Mouse (Mus musculus): Measurements from ENCODE around the gene Itgb3bp.

- TF ChIP-seq POLR2A (IDR thresholded peaks at IDR 0.05; ENCODE audit: borderline replicate concordance, low read depth, low read length): no peak
- TF ChIP-seq CTCF (IDR thresholded peaks at IDR 0.05; ENCODE audit: low read depth, low read length): no peak
Observed at GRCm38 (mm10) chr4:99931240-99931580, 1.6 kb upstream of the Itgb3bp start.
